Mouse (Mus musculus): Measurements from ENCODE around the gene Cdk5rap1.

GRCm38 (mm10) chr2:154402811-154403210 is 30.0 kb upstream of the Cdk5rap1 start:
- TF ChIP-seq CTCF (IDR thresholded peaks at IDR 0.05; ENCODE audit: insufficient read depth, low read depth, low read length) (no peak), POLR2A (IDR thresholded peaks at IDR 0.05; ENCODE audit: insufficient read depth, low read depth, low read length) (no peak)

Data from olfactory bulb, adult 2 months (tissue).